Mouse (Mus musculus): ENCODE data around the gene Hist1h4k. TPM values are rescaled to one million over a fixed set of nuclear protein-coding genes. Genes with fewer than 3 reads are reported as not detected.
A peak's percentile ranks its signal among the peaks of the same experiment; 100 is the strongest.
"Not testable (repeated sequence)": the region's sequence is repeated elsewhere in the genome, so short reads cannot be mapped to it uniquely, and the experiment has no call there.

Gene Hist1h4k
- 11.0 and 14.4 TPM in 2 replicates for polyA plus RNA-seq (2012; rRNA removed)

GRCm38 (mm10) chr13:21750159-21751017, at the start of gene Hist1h4k:
TSS of gene Hist1h4k (minus strand) at chr13:21750505.
- TF ChIP-seq POLR2A (IDR thresholded peaks at IDR 0.05; ENCODE audit: extremely low read depth, insufficient read depth, low read length): peak; percentile 90
- not testable (repeated sequence) for H3K27ac ChIP-seq (ENCODE audit: insufficient read depth, low read length); H3K4me1 ChIP-seq (ENCODE audit: control insufficient read depth, insufficient read depth, low read length)
- H3K4me3 ChIP-seq (ENCODE audit: insufficient read depth, low read length): peak within 1 kb of the TSS; percentile 58

- not testable (repeated sequence) for H3K4me3 ChIP-seq (ENCODE audit: insufficient read depth, low read length); H3K27ac ChIP-seq (ENCODE audit: insufficient read depth, low read length); H3K4me1 ChIP-seq (ENCODE audit: control insufficient read depth, insufficient read depth, low read length)
Observed at GRCm38 (mm10) chr13:21797163-21797562, 46.9 kb upstream of the Hist1h4k start.

GRCm38 (mm10) chr13:21795584-21795983, 45.3 kb upstream of the Hist1h4k start:
- H3K4me1 ChIP-seq (ENCODE audit: control insufficient read depth, insufficient read depth, low read length): 0 out of 2 replicates have a peak, but pooled peaks cover 1% of the 10 kb centered on the region
- H3K4me3 ChIP-seq (ENCODE audit: insufficient read depth, low read length): no peak overlapping the region
- H3K27ac ChIP-seq (ENCODE audit: insufficient read depth, low read length): no peak overlapping the region
- TF ChIP-seq CTCF (IDR thresholded peaks at IDR 0.05; ENCODE audit: extremely low read depth, insufficient read depth, low read length): no peak
- no peak for TF ChIP-seq POLR2A (IDR thresholded peaks at IDR 0.05; ENCODE audit: extremely low read depth, insufficient read depth, low read length)

GRCm38 (mm10) chr13:21790601-21791283, 40.4 kb upstream of the Hist1h4k start:
- Histone ChIP-seq H3K27ac (ENCODE audit: insufficient read depth, low read length) (no peak overlapping the region), H3K4me1 (ENCODE audit: control insufficient read depth, insufficient read depth, low read length) (0 out of 2 replicates have a peak, but pooled peaks cover 1% of the 10 kb centered on the region), H3K4me3 (ENCODE audit: insufficient read depth, low read length) (no peak overlapping the region)
- TF ChIP-seq POLR2A (IDR thresholded peaks at IDR 0.05; ENCODE audit: extremely low read depth, insufficient read depth, low read length) (no peak), CTCF (IDR thresholded peaks at IDR 0.05; ENCODE audit: extremely low read depth, insufficient read depth, low read length) (no peak)

GRCm38 (mm10) chr13:21789925-21790324, 39.6 kb upstream of the Hist1h4k start:
- TF ChIP-seq POLR2A (IDR thresholded peaks at IDR 0.05; ENCODE audit: extremely low read depth, insufficient read depth, low read length) (no peak), CTCF (IDR thresholded peaks at IDR 0.05; ENCODE audit: extremely low read depth, insufficient read depth, low read length) (no peak)

GRCm38 (mm10) chr13:21787760-21788593, 37.7 kb upstream of the Hist1h4k start:
- H3K4me1 ChIP-seq (ENCODE audit: control insufficient read depth, insufficient read depth, low read length): peaks cover 1% of the 10 kb centered on the region; the same call in 1 of the 2 replicates
- no peak overlapping the region for H3K27ac ChIP-seq (ENCODE audit: insufficient read depth, low read length)
- TF ChIP-seq POLR2A (IDR thresholded peaks at IDR 0.05; ENCODE audit: extremely low read depth, insufficient read depth, low read length) (no peak), CTCF (IDR thresholded peaks at IDR 0.05; ENCODE audit: extremely low read depth, insufficient read depth, low read length) (no peak)
- peak overlapping the region; percentile 25; the same call in 1 of the 2 replicates for H3K4me3 ChIP-seq (ENCODE audit: insufficient read depth, low read length)

More at GRCm38 (mm10) chr13:21789925-21790324, 39.6 kb upstream of the Hist1h4k start:
- Histone ChIP-seq H3K4me3 (ENCODE audit: insufficient read depth, low read length) (no peak overlapping the region), H3K4me1 (ENCODE audit: control insufficient read depth, insufficient read depth, low read length) (0 out of 2 replicates have a peak, but pooled peaks cover 1% of the 10 kb centered on the region), H3K27ac (ENCODE audit: insufficient read depth, low read length) (no peak overlapping the region)

GRCm38 (mm10) chr13:21786899-21787629, 36.8 kb upstream of the Hist1h4k start, which contains the start of the genes Hist1h2an and Hist1h2bp:
TSS of gene Hist1h2an (minus strand) at chr13:21787218.
TSS of gene Hist1h2bp (plus strand) at chr13:21787461.
- peak within 1 kb of the TSS; percentile 25 for H3K4me3 ChIP-seq (ENCODE audit: insufficient read depth, low read length)
- TF ChIP-seq POLR2A (IDR thresholded peaks at IDR 0.05; ENCODE audit: extremely low read depth, insufficient read depth, low read length): peak; percentile 53; the same call in 1 of the 2 replicates
- H3K4me1 ChIP-seq (ENCODE audit: control insufficient read depth, insufficient read depth, low read length); H3K27ac ChIP-seq (ENCODE audit: insufficient read depth, low read length): not testable (repeated sequence)

- Histone ChIP-seq H3K4me1 (ENCODE audit: control insufficient read depth, insufficient read depth, low read length) (peaks cover 1% of the 10 kb centered on the region; the same call in 1 of the 2 replicates), H3K27ac (ENCODE audit: insufficient read depth, low read length) (no peak overlapping the region), H3K4me3 (ENCODE audit: insufficient read depth, low read length) (no peak overlapping the region; the same call in 1 of the 2 replicates)
- no peak for TF ChIP-seq CTCF (IDR thresholded peaks at IDR 0.05; ENCODE audit: extremely low read depth, insufficient read depth, low read length)
- no peak for TF ChIP-seq POLR2A (IDR thresholded peaks at IDR 0.05; ENCODE audit: extremely low read depth, insufficient read depth, low read length)
Observed at GRCm38 (mm10) chr13:21786189-21786898, 36.0 kb upstream of the Hist1h4k start.
